Mouse (Mus musculus): ENCODE measurements at regions not wholly inside any gene's neighbourhood (a gene's known extent, or its start where the extent isn't known, plus 50 kb on each side); places are given as distances from the start of the nearest gene placed in this dataset.

GRCm38 (mm10) chr13:70093970-70094369 is 291.8 kb downstream of the Med10 start:
- no peak for TF ChIP-seq CTCF (conservative IDR thresholded peaks at IDR 0.05; ENCODE audit: insufficient read depth, insufficient read length, low read depth, low read length)
- TF ChIP-seq POLR2A (IDR thresholded peaks at IDR 0.05; ENCODE audit: low read depth, low read length): no peak

Data from kidney, adult 2 months (tissue).